Mouse (Mus musculus) heart, embryonic 14.5 days (tissue): ENCODE data around the gene Gkn2. TPM values are rescaled to one million over a fixed set of nuclear protein-coding genes. Genes with fewer than 3 reads are reported as not detected.

Experiments used
- ATAC-seq: fragments of 200-750 bp; cut with Nextera tagmentation; 2 replicates; pipeline ENCODE4 v1.8.0; 2017; ENCODE audit warnings: low read depth, moderate TSS enrichment; ENCODE audit not compliant: insufficient number of reproducible peaks, insufficient read depth, low FRiP score
- H3K27ac ChIP-seq, 2 experiments: fragments of 200-500 bp in 1 of 2; fragments of 300-500 bp in 1 of 2; sonication (generic) in 1 of 2; replicated peaks in 1 of 2; 2 replicates each; pipeline ENCODE4 v1.5.1; 2012 to 2014; ENCODE audit warnings: low read depth in 2 of 2, low read length in 2 of 2, control low read depth in 1 of 2, mild to moderate bottlenecking in 1 of 2, mixed read lengths in 1 of 2; ENCODE audit not compliant: control insufficient read depth in 1 of 2, insufficient read depth in 1 of 2
- H3K27me3 ChIP-seq: fragments of 300-500 bp; sonication (generic); 2 replicates; pipeline ENCODE4 v1.6.1; 2014; ENCODE audit warnings: mild to moderate bottlenecking, low read length, control low read depth; ENCODE audit not compliant: control insufficient read depth, insufficient read depth
- H3K36me3 ChIP-seq: fragments of 300-500 bp; sonication (generic); 2 replicates; pipeline ENCODE4 v1.6.1; 2014; ENCODE audit warnings: mild to moderate bottlenecking, control low read depth, low read length, mixed read lengths; ENCODE audit not compliant: control insufficient read depth, insufficient read depth
- H3K4me1 ChIP-seq, 2 experiments: fragments of 200-500 bp in 1 of 2; fragments of 300-500 bp in 1 of 2; sonication (generic) in 1 of 2; 2 replicates each; pipeline ENCODE4 v1.6.1; 2012 to 2014; ENCODE audit warnings: low read length in 2 of 2, control low read depth in 1 of 2, mixed read lengths in 1 of 2; ENCODE audit not compliant: control insufficient read depth in 2 of 2, insufficient read depth in 2 of 2
- H3K4me2 ChIP-seq: fragments of 300-500 bp; sonication (generic); 2 replicates; pipeline ENCODE4 v1.6.1; 2014; ENCODE audit warnings: mild to moderate bottlenecking, low read length
- H3K4me3 ChIP-seq, 2 experiments: fragments of 200-500 bp in 1 of 2; fragments of 300-500 bp in 1 of 2; sonication (generic) in 1 of 2; 2 replicates each; pipeline ENCODE4 v1.5.1; 2012 to 2014; ENCODE audit warnings: low read length in 2 of 2, mild to moderate bottlenecking in 2 of 2, control low read depth in 1 of 2, low read depth in 1 of 2, moderate library complexity in 1 of 2; ENCODE audit not compliant: control insufficient read depth in 1 of 2, insufficient read depth in 1 of 2
- H3K9ac ChIP-seq: fragments of 300-500 bp; sonication (generic); 2 replicates; pipeline ENCODE4 v1.6.1; 2014; ENCODE audit warnings: mild to moderate bottlenecking, low read length
- H3K9me3 ChIP-seq: fragments of 300-500 bp; sonication (generic); 2 replicates; pipeline ENCODE4 v1.6.1; 2016; ENCODE audit warnings: low read length, control low read depth; ENCODE audit not compliant: control insufficient read depth
- WGBS: fragments of 180-500 bp; shearing (Covaris S2); extraction: QIAGEN DNeasy Blood & Tissue Kit; methylation state at CpG from one replicate; pipeline ENCODE4 v1.1.7; 2014; 5-methylcytosine and 5-hydroxymethylcytosine counted together
- polyA plus RNA-seq: library from polyadenylated mRNA; unstranded; fragments of >200 nt; fragmentation: Nextera tagmentation; extraction: Ambion mirVana; gene quantifications from 2 replicates; pipeline ENCODE4 v1.2.1, GENCODE M21; 2014

Gene Gkn2
- not detected in 2 replicates for polyA plus RNA-seq

GRCm38 (mm10) chr6:87373057-87373456, at the start of gene Gkn2:
Gene Gkn2, plus strand, starts transcription at chr6:87373357.
- H3K4me2 ChIP-seq = no peak within 1 kb of the TSS
- no peaks in the 10 kb centered on the region for H3K4me1 ChIP-seq
- H3K27me3 ChIP-seq = peaks cover 13% of the 10 kb centered on the region
- no peaks in the 10 kb centered on the region for H3K36me3 ChIP-seq
- H3K9ac ChIP-seq = no peak within 1 kb of the TSS
- no peaks in the 10 kb centered on the region for H3K9me3 ChIP-seq
- H3K27ac ChIP-seq = no peak within 1 kb of the TSS
- no peak within 1 kb of the TSS for H3K4me3 ChIP-seq
- ATAC-seq = no peak
- 84% methylated on average over 9 of the region's 9 CpGs for WGBS

GRCm38 (mm10) chr6:87323381-87323780, 49.8 kb upstream of the Gkn2 start:
- Histone ChIP-seq H3K36me3 (no peaks in the 10 kb centered on the region), H3K9me3 (no peaks in the 10 kb centered on the region), H3K4me1 (peaks cover 3 to 6% of the 10 kb centered on the region in 2 experiments), H3K4me3 (no peak overlapping the region), H3K27ac (no peak overlapping the region), H3K9ac (no peak overlapping the region), H3K27me3 (no peaks in the 10 kb centered on the region; the same call in 1 of the 2 replicates), H3K4me2 (no peak overlapping the region)
- 76% methylated on average over 2 of the region's 2 CpGs for WGBS
- ATAC-seq = no peak

- 82% methylated on average over 2 of the region's 2 CpGs for WGBS
- ATAC-seq = no peak
- Histone ChIP-seq H3K4me2 (no peak overlapping the region), H3K27me3 (no peaks in the 10 kb centered on the region; the same call in 1 of the 2 replicates), H3K4me1 (peaks cover 20 to 32% of the 10 kb centered on the region in 2 experiments), H3K9ac (no peak overlapping the region), H3K36me3 (no peaks in the 10 kb centered on the region), H3K27ac (no peak overlapping the region), H3K4me3 (no peak overlapping the region), H3K9me3 (no peaks in the 10 kb centered on the region)
These were observed 46.2 kb upstream of the Gkn2 start for GRCm38 (mm10) chr6:87326932-87327331.

- Histone ChIP-seq H3K27me3 (no peaks in the 10 kb centered on the region; the same call in 1 of the 2 replicates), H3K9ac (0 out of 2 replicates have a peak overlapping the region, but pooled peaks have one; percentile 4), H3K36me3 (no peaks in the 10 kb centered on the region), H3K9me3 (no peaks in the 10 kb centered on the region), H3K4me3 (no peak overlapping the region), H3K27ac (peak overlapping the region; percentile 72 to 75), H3K4me1 (peaks cover 20 to 32% of the 10 kb centered on the region in 2 experiments), H3K4me2 (peak overlapping the region; percentile 43)
- WGBS = 48% methylated on average over 22 of the region's 22 CpGs
- ATAC-seq = peak; percentile 18; the same call in 1 of the 2 replicates
These were observed 44.6 kb upstream of the Gkn2 start for GRCm38 (mm10) chr6:87328265-87329173.

DNA sequence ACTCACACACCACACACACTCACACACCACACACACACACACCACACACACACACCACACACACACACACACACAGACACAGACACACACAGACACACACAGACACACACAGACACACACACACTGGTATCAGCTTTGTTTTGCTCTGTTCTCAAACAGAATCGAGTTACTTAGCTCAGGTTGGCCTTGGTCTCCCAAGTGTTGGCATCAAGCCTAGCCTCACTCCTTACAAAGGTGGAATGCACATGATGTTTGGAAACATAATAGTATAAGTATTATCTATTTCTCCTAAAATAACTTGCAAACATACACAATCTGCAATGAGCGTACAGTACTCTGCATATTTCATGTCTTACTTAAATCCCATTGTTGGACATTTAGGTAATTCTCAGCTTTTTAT, 40.8 kb upstream of the Gkn2 start:
- Histone ChIP-seq H3K4me2 (peak overlapping the region; percentile 78), H3K36me3 (no peaks in the 10 kb centered on the region), H3K4me3 (0 out of 4 replicates have a peak overlapping the region, but pooled peaks of 1 of the 2 experiments have one; percentile 10), H3K9ac (no peak overlapping the region), H3K27ac (no peak overlapping the region), H3K4me1 (peaks cover 20 to 32% of the 10 kb centered on the region in 2 experiments), H3K27me3 (peaks cover 6% of the 10 kb centered on the region; the same call in 1 of the 2 replicates), H3K9me3 (no peaks in the 10 kb centered on the region)
- WGBS = 63% methylated on average over 2 of the region's 2 CpGs
- no peak for ATAC-seq

DNA sequence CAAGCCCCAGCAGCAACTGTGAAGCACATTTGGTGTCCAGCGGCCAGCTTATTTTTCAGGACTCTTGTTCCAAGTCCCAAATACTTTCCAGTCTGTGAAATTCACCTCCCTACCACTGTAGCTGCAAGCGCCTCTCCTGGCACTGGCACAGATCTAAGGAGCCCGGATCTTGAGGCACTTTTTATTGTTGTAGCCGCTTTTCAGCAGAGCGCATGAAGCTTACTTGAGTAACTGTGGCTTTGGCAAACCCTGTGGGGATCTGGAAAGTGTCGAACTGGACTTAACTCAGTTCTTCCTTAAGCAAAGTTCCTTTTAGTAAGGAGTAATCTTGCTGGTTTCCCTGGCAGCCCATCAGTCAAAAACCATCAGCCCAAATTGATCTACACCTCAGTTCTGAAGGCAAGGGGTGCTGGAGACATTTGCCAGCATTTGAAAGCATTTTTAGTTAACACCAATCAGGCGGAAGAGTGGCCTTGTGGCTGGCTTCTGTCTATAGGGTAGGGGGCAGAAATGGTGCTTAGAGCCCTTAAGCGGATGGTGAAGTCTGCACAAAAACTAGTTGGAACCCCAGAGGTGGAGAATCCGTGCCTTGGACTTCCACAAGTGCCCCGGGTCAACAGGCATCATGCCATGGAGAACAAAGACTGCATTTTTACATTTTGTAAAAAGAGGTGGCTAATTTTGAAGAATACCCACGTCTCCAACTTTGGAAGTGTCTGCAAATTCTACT, 38.6 kb upstream of the Gkn2 start:
- H3K27me3 ChIP-seq = peaks cover 6% of the 10 kb centered on the region
- H3K9me3 ChIP-seq = no peaks in the 10 kb centered on the region
- 30% methylated on average over 11 of the region's 11 CpGs for WGBS
- peak overlapping the region; percentile 74 for H3K9ac ChIP-seq
- H3K27ac ChIP-seq = peak overlapping the region; percentile 63 to 71
- H3K4me1 ChIP-seq = peaks cover 10 to 15% of the 10 kb centered on the region in 2 experiments
- peak overlapping the region; percentile 78 for H3K4me2 ChIP-seq
- ATAC-seq = no peak
- H3K4me3 ChIP-seq = peak overlapping the region; percentile 57 to 73
- H3K36me3 ChIP-seq = no peaks in the 10 kb centered on the region
